Mouse (Mus musculus): ENCODE results near the gene Foxn1.

The Foxn1 gene

GRCm38 (mm10) chr11:78400936-78401335, 14.6 kb upstream of the Foxn1 start:
- DNase-seq (ENCODE audit: low spot score in 2 of 2): no peak

- DNase-seq (ENCODE audit: low spot score in 2 of 2): peak; percentile 40 to 69
These were observed 13.3 kb upstream of the Foxn1 start for GRCm38 (mm10) chr11:78399680-78400079.

- no peak for DNase-seq (ENCODE audit: low spot score in 2 of 2)
These were observed 11.9 kb upstream of the Foxn1 start for GRCm38 (mm10) chr11:78398212-78398611.

GRCm38 (mm10) chr11:78397397-78397796, 11.0 kb upstream of the Foxn1 start:
- DNase-seq (ENCODE audit: low spot score in 2 of 2): peak; percentile 44 to 60

GRCm38 (mm10) chr11:78396950-78397349, 10.6 kb upstream of the Foxn1 start:
- no peak for DNase-seq (ENCODE audit: low spot score in 2 of 2)

GRCm38 (mm10) chr11:78392728-78393127, 6.4 kb upstream of the Foxn1 start:
- DNase-seq (ENCODE audit: low spot score in 2 of 2): no peak

GRCm38 (mm10) chr11:78385776-78386175, 582 bp downstream of the Foxn1 start:
- no peak for DNase-seq (ENCODE audit: low spot score in 2 of 2)

GRCm38 (mm10) chr11:78382701-78383100, 3.7 kb downstream of the Foxn1 start:
- no peak for DNase-seq (ENCODE audit: low spot score in 2 of 2)

GRCm38 (mm10) chr11:78382286-78382685, 4.1 kb downstream of the Foxn1 start:
- DNase-seq (ENCODE audit: low spot score in 2 of 2): no peak

GRCm38 (mm10) chr11:78380996-78381395, 5.4 kb downstream of the Foxn1 start:
- no peak for DNase-seq (ENCODE audit: low spot score in 2 of 2)

- DNase-seq (ENCODE audit: low spot score in 2 of 2): no peak
These were observed 6.0 kb downstream of the Foxn1 start for GRCm38 (mm10) chr11:78380351-78380750.

GRCm38 (mm10) chr11:78377549-78378159, 8.7 kb downstream of the Foxn1 start:
- peak; percentile 34 to 57 for DNase-seq (ENCODE audit: low spot score in 2 of 2)

- no peak for DNase-seq (ENCODE audit: low spot score in 2 of 2)
These were observed 12.2 kb downstream of the Foxn1 start for GRCm38 (mm10) chr11:78374147-78374546.

GRCm38 (mm10) chr11:78372610-78373009, 13.7 kb downstream of the Foxn1 start:
- no peak for DNase-seq (ENCODE audit: low spot score in 2 of 2)

- no peak for DNase-seq (ENCODE audit: low spot score in 2 of 2)
These were observed 14.2 kb downstream of the Foxn1 start for GRCm38 (mm10) chr11:78372166-78372565.

- no peak for DNase-seq (ENCODE audit: low spot score in 2 of 2)
These were observed 14.6 kb downstream of the Foxn1 start for GRCm38 (mm10) chr11:78371711-78372110.

GRCm38 (mm10) chr11:78370389-78370788, 16.0 kb downstream of the Foxn1 start:
- DNase-seq (ENCODE audit: low spot score in 2 of 2): no peak

- DNase-seq (ENCODE audit: low spot score in 2 of 2): peak in 1 of 2 experiments; percentile 75
These were observed 18.7 kb downstream of the Foxn1 start for GRCm38 (mm10) chr11:78367456-78368225.

GRCm38 (mm10) chr11:78364103-78364502, 22.3 kb downstream of the Foxn1 start:
- DNase-seq (ENCODE audit: low spot score in 2 of 2): no peak

GRCm38 (mm10) chr11:78363309-78364007, 22.9 kb downstream of the Foxn1 start:
- DNase-seq (ENCODE audit: low spot score in 2 of 2): no peak

GRCm38 (mm10) chr11:78360789-78361131, 25.6 kb downstream of the Foxn1 start:
- DNase-seq (ENCODE audit: low spot score in 2 of 2): no peak

GRCm38 (mm10) chr11:78360125-78360788, 26.1 kb downstream of the Foxn1 start:
- peak; percentile 57 to 77 for DNase-seq (ENCODE audit: low spot score in 2 of 2)
